Mouse (Mus musculus): Measurements from ENCODE around the gene Kiss1. TPM values are rescaled to one million over a fixed set of nuclear protein-coding genes. Genes with fewer than 3 reads are reported as not detected.

The Kiss1 gene
- polyA plus RNA-seq, 1 experiment = not detected

GRCm38 (mm10) chr1:133368644-133369043 lies 47.0 kb downstream of the Kiss1 start:
- Histone ChIP-seq H3ac (ENCODE audit: control insufficient read depth, insufficient read length, low read depth) (no peak overlapping the region), H3K36me3 (ENCODE audit: control insufficient read depth, insufficient read depth) (no peaks in the 10 kb centered on the region), H3K79me3 (ENCODE audit: low read depth) (no peaks in the 10 kb centered on the region), H3K4me3 (ENCODE audit: insufficient read depth, poor library complexity, severe bottlenecking) (no peak overlapping the region), H3K27me3 (ENCODE audit: control insufficient read depth, insufficient read depth, insufficient read length) (peaks cover 88% of the 10 kb centered on the region), H3K79me2 (ENCODE audit: control insufficient read depth, insufficient read depth) (no peaks in the 10 kb centered on the region)
- TF ChIP-seq FOSL1 (IDR thresholded peaks at IDR 0.05; ENCODE audit: insufficient read depth, low read length, poor library complexity, severe bottlenecking) (no peak), CEBPB (IDR thresholded peaks at IDR 0.05; ENCODE audit: low read depth) (no peak), MYOG (IDR thresholded peaks at IDR 0.05; ENCODE audit: control insufficient read depth, extremely low read depth, insufficient read length) (no peak), MAX (IDR thresholded peaks at IDR 0.05) (no peak), CTCF (IDR thresholded peaks at IDR 0.05; ENCODE audit: control insufficient read depth, insufficient read depth, insufficient read length) (no peak), USF1 (IDR thresholded peaks at IDR 0.05; ENCODE audit: low read depth) (no peak), MYOD1 (IDR thresholded peaks at IDR 0.05; ENCODE audit: control insufficient read depth, insufficient read length, low read depth) (no peak)

GRCm38 (mm10) chr1:133370352-133370751 lies 48.7 kb downstream of the Kiss1 start:
- no peaks in the 10 kb centered on the region for H3K36me3 ChIP-seq (ENCODE audit: control insufficient read depth, insufficient read depth)
- no peak overlapping the region for H3ac ChIP-seq (ENCODE audit: control insufficient read depth, insufficient read length, low read depth)
- no peaks in the 10 kb centered on the region for H3K79me3 ChIP-seq (ENCODE audit: low read depth)
- no peak overlapping the region for H3K4me3 ChIP-seq (ENCODE audit: insufficient read depth, poor library complexity, severe bottlenecking)
- H3K27me3 ChIP-seq (ENCODE audit: control insufficient read depth, insufficient read depth, insufficient read length) = peaks cover 85% of the 10 kb centered on the region
- H3K79me2 ChIP-seq (ENCODE audit: control insufficient read depth, insufficient read depth) = no peaks in the 10 kb centered on the region
- TF ChIP-seq FOSL1 (IDR thresholded peaks at IDR 0.05; ENCODE audit: insufficient read depth, low read length, poor library complexity, severe bottlenecking) = no peak
- no peak for TF ChIP-seq USF1 (IDR thresholded peaks at IDR 0.05; ENCODE audit: low read depth)
- no peak for TF ChIP-seq MAX (IDR thresholded peaks at IDR 0.05)
- no peak for TF ChIP-seq MYOG (IDR thresholded peaks at IDR 0.05; ENCODE audit: control insufficient read depth, extremely low read depth, insufficient read length)
- TF ChIP-seq CTCF (IDR thresholded peaks at IDR 0.05; ENCODE audit: control insufficient read depth, insufficient read depth, insufficient read length) = no peak
- no peak for TF ChIP-seq CEBPB (IDR thresholded peaks at IDR 0.05; ENCODE audit: low read depth)

GRCm38 (mm10) chr1:133371431-133371830 lies 49.8 kb downstream of the Kiss1 start:
- Histone ChIP-seq H3K4me3 (ENCODE audit: insufficient read depth, poor library complexity, severe bottlenecking) (no peak overlapping the region), H3ac (ENCODE audit: control insufficient read depth, insufficient read length, low read depth) (no peak overlapping the region), H3K79me3 (ENCODE audit: low read depth) (no peaks in the 10 kb centered on the region), H3K27me3 (ENCODE audit: control insufficient read depth, insufficient read depth, insufficient read length) (peaks cover 85% of the 10 kb centered on the region), H3K79me2 (ENCODE audit: control insufficient read depth, insufficient read depth) (no peaks in the 10 kb centered on the region), H3K36me3 (ENCODE audit: control insufficient read depth, insufficient read depth) (no peaks in the 10 kb centered on the region)
- TF ChIP-seq FOSL1 (IDR thresholded peaks at IDR 0.05; ENCODE audit: insufficient read depth, low read length, poor library complexity, severe bottlenecking) (no peak), CEBPB (IDR thresholded peaks at IDR 0.05; ENCODE audit: low read depth) (no peak), MYOG (IDR thresholded peaks at IDR 0.05; ENCODE audit: control insufficient read depth, extremely low read depth, insufficient read length) (no peak), USF1 (IDR thresholded peaks at IDR 0.05; ENCODE audit: low read depth) (no peak), MYOD1 (IDR thresholded peaks at IDR 0.05; ENCODE audit: control insufficient read depth, insufficient read length, low read depth) (no peak), CTCF (IDR thresholded peaks at IDR 0.05; ENCODE audit: control insufficient read depth, insufficient read depth, insufficient read length) (no peak), MAX (IDR thresholded peaks at IDR 0.05) (no peak)

- H3K36me3 ChIP-seq (ENCODE audit: control insufficient read depth, insufficient read depth) = no peaks in the 10 kb centered on the region
Measured at GRCm38 (mm10) chr1:133372113-133372512, 50.4 kb downstream of the Kiss1 start.

GRCm38 (mm10) chr1:133375696-133376346 lies 54.1 kb downstream of the Kiss1 start:
- H3ac ChIP-seq (ENCODE audit: control insufficient read depth, insufficient read length, low read depth) = no peak overlapping the region
- no peak for TF ChIP-seq USF1 (IDR thresholded peaks at IDR 0.05; ENCODE audit: low read depth)
- no peak for TF ChIP-seq CEBPB (IDR thresholded peaks at IDR 0.05; ENCODE audit: low read depth)
- TF ChIP-seq MYOD1 (IDR thresholded peaks at IDR 0.05; ENCODE audit: control insufficient read depth, insufficient read length, low read depth) = no peak
- no peak for TF ChIP-seq FOSL1 (IDR thresholded peaks at IDR 0.05; ENCODE audit: insufficient read depth, low read length, poor library complexity, severe bottlenecking)
- TF ChIP-seq MAX (IDR thresholded peaks at IDR 0.05) = no peak
- no peak for TF ChIP-seq MYOG (IDR thresholded peaks at IDR 0.05; ENCODE audit: control insufficient read depth, extremely low read depth, insufficient read length)
- TF ChIP-seq CTCF (IDR thresholded peaks at IDR 0.05; ENCODE audit: control insufficient read depth, insufficient read depth, insufficient read length) = no peak
- H3K36me3 ChIP-seq (ENCODE audit: control insufficient read depth, insufficient read depth) = no peaks in the 10 kb centered on the region
- H3K4me3 ChIP-seq (ENCODE audit: insufficient read depth, poor library complexity, severe bottlenecking) = no peak overlapping the region
- no peaks in the 10 kb centered on the region for H3K79me2 ChIP-seq (ENCODE audit: control insufficient read depth, insufficient read depth)
- H3K27me3 ChIP-seq (ENCODE audit: control insufficient read depth, insufficient read depth, insufficient read length) = peaks cover 69% of the 10 kb centered on the region
- no peaks in the 10 kb centered on the region for H3K79me3 ChIP-seq (ENCODE audit: low read depth)

More at GRCm38 (mm10) chr1:133372113-133372512, 50.4 kb downstream of the Kiss1 start:
- H3K79me3 ChIP-seq (ENCODE audit: low read depth) = no peaks in the 10 kb centered on the region
- H3K27me3 ChIP-seq (ENCODE audit: control insufficient read depth, insufficient read depth, insufficient read length) = peaks cover 87% of the 10 kb centered on the region
- no peaks in the 10 kb centered on the region for H3K79me2 ChIP-seq (ENCODE audit: control insufficient read depth, insufficient read depth)
- no peak overlapping the region for H3K4me3 ChIP-seq (ENCODE audit: insufficient read depth, poor library complexity, severe bottlenecking)
- no peak overlapping the region for H3ac ChIP-seq (ENCODE audit: control insufficient read depth, insufficient read length, low read depth)
- TF ChIP-seq CEBPB (IDR thresholded peaks at IDR 0.05; ENCODE audit: low read depth) (no peak), CTCF (IDR thresholded peaks at IDR 0.05; ENCODE audit: control insufficient read depth, insufficient read depth, insufficient read length) (no peak), USF1 (IDR thresholded peaks at IDR 0.05; ENCODE audit: low read depth) (no peak), MYOG (IDR thresholded peaks at IDR 0.05; ENCODE audit: control insufficient read depth, extremely low read depth, insufficient read length) (no peak), MAX (IDR thresholded peaks at IDR 0.05) (no peak), FOSL1 (IDR thresholded peaks at IDR 0.05; ENCODE audit: insufficient read depth, low read length, poor library complexity, severe bottlenecking) (no peak), MYOD1 (IDR thresholded peaks at IDR 0.05; ENCODE audit: control insufficient read depth, insufficient read length, low read depth) (no peak)

Measured in C2C12 (cell line).